Mouse (Mus musculus) erythroid progenitor cell, adult 5-6 weeks (primary cell): ENCODE data around the gene Hfe. TPM values are rescaled to one million over a fixed set of nuclear protein-coding genes. Genes with fewer than 3 reads are reported as not detected.

ENCODE experiments used
- ATAC-seq: replicated peaks from 2 replicates; pipeline ENCODE4 v1.8.0; 2016; ENCODE audit warnings: moderate number of reproducible peaks, mild to moderate bottlenecking, moderate TSS enrichment, inconsistent platforms; ENCODE audit not compliant: poor library complexity, low FRiP score, severe bottlenecking
- total RNA-seq, 2 experiments: library from RNA; stranded (forward) in 1 of 2; stranded (reverse) in 1 of 2; fragments of 150-400 nt in 1 of 2; fragments of 186-747, 209-891 nt in 1 of 2; gene quantifications; 2 replicates each; pipeline versions ENCODE4 v1.2.3 to v1.2.4; 2015 to 2017; ENCODE audit warnings: low replicate concordance in 2 of 2

Hfe gene
- total RNA-seq (2015; ENCODE audit: low replicate concordance) (7.5 and 14.1 TPM in 2 replicates), total RNA-seq (2017; ENCODE audit: low replicate concordance) (0.77 and 2.2 TPM in 2 replicates)

DNA sequence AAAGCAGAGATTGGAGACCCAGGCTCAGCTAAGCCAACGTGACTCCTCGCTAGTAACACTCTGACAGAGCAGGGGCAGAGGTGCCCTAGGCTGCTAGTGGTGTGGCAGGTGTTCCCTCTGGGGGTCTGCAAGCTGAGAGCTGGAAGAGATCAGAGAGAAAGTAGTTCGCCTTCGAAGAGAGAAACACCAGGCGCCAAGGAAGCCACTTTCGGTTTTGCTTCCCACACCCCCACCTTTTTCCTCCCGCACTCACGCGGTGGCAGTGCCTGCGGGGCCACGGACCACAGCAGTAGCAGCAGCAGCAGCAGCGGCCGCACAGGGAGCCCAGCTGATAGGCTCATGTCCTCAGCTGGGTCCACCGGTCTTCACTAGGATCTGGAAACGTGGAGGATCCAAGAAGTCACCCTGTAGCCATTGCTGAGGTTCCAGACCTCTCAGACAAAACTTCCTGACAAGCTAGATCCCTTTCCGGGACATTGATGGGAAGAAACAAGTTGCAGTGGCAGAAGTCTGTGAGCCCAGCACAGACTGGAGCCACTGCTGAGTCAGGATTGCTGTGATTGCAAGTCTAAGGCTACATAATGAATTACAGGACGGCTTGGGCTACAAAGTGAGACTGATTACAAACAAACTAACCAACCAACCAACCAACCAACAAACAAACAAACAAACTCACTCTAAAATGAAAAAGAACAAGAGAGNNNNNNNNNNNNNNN, at the start of gene Hfe:
Gene Hfe (minus strand): TSS at position 481 of the 716 bp plus-strand sequence.
- ATAC-seq, result peak; percentile 59

DNA sequence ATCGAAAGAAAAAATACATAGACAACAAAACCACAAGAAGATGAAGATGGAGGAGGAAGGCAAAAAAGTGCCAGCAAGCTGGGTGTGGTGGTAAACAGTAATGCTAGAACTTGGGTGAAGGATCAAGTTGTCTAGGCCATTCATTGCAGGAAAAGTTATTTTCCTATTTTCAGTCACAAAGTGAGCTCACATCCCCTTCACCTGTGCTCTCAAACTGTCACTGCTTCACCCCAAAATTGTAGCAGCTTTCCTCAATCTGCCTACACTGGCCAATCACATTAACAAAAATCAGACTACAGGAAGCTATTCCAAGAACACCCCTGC, 49.2 kb upstream of the Hfe start:
- no peak for ATAC-seq

DNA sequence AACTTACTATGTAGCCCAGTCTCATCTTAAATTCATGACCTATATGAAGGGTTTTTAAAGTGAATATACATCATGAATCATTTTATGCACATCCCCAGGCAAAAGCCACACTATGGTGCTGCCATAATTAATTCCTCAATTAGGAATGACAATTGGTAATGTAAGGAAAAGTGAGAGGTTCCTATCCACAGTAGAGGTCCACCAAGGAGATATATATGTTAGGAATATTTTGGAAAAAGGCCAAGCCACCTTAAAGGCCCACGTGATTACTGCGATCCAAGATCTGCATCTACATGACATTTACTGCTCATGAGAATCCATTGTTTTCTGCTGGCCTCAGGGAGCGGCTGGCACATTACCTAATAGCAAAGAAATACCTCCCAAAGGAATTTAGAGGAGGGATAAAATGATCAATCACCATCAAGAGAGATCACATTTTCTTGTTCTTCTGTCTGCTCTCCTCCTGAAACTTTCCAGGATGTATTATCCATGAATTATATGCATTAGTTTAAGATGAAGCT, 48.7 kb upstream of the Hfe start:
- no peak for ATAC-seq

DNA sequence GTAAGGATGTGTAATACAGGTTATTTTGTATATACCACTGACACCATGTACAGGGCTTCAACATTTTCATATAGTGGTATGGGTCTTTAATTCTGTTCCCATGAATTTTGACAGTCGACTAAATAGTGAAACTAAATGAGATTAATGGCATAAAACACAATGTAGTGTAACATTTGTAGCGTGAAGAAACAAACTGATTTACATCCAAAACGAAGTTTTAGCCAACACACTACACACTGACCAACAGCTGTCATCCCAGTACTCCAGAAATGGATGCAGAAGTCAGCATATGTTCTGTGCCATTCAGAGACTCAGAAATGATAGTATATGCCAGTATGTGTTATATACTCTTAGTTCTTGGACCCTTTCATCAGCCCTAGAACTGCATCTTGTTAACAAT, 47.3 kb upstream of the Hfe start:
- ATAC-seq, result no peak

DNA sequence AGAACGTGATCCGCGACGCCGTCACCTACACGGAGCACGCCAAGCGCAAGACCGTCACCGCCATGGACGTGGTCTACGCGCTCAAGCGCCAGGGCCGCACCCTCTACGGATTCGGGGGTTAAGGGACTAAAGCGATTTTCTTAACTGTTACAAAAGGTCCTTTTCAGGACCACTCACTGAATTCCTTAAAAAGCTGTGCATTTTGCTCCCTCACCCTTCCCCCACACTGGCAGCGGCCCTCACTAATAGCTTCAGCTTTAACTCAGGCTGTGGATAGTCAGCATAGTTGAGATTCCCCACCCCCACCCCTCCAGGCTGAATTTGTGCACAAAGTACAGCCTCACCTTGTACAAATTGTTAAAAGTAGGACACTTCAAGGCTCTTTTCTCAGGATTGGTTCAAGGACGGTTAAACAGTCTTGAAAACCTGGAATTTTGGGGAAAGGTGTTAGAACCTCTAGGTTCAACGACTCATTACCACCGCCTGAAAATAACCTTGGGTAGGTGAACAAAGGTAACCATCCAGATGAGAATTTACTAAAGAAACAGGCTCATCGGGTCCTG, 46.6 kb upstream of the Hfe start:
- peak; percentile 32 for ATAC-seq

DNA sequence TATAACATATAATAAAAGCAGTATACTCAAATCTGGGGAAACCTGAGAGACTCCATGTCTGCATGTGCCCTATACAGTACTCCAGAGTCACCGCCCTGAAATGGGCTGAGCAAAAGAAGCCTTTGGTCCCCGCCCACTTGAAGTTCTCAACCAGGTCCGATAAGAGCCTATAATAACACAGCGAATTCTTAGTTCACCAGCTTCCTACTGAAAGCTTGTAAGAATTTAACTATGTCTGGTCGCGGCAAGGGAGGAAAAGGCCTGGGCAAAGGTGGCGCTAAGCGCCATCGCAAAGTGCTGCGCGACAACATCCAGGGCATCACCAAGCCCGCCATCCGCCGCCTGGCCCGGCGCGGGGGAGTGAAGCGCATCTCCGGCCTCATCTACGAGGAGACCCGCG, 46.1 kb upstream of the Hfe start, which contains the start of gene Hist1h4b:
Gene Hist1h4b (plus strand): TSS at position 224 of the 400 bp plus-strand sequence.
- peak; percentile 43 for ATAC-seq

DNA sequence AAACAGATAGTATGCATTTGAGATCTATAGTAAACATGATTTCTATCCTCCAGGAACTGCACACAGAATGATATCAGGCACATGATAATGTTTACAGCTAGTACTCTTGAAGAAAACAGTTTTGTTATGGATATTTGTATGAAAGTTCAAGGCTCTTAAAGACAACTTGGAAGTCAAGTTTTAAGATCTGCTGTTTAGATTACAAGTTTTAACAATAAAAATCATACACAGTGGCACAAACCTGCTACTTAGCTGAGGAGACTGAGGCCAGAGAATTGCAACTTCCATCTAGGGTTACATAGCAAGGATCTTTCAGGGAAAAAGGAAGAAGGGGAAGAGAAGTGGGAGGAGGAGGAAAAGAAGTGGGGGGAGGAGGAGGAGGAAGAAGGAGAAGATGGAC, 44.3 kb upstream of the Hfe start:
- ATAC-seq, result no peak

DNA sequence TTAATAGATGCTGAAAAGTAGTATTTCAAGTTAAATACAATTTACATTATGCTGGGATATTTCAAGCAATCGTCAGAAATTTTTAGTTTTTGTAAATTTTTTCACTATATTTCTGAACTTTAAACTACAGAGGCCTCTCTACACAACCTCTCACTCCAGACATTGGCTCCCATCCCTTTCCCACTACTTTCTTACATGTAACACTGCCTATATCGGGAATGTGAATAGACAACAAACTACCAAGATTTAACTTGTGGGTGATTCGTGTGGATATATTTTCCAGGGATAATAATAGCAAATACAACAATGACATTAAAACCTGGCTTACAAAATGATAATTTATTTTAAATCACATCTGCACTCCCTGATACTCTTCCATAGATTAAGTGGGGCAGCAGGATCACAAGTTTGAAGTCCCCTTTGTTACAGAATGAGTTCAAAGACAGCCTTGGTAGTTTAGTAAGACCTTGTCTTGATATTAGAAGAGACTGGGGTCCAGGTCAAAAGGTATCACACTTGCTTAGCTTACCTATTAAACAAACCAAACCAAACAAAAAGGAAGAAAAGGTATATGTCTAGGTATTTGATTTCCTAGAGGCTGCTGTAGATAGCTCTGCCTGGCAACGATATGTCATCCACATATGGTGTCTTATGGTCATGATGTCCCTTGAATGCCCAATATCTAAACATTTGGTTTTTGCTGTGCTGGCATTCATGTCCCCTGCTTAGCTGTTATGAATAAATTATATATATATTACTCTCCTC, 42.8 kb upstream of the Hfe start:
- ATAC-seq, result no peak

DNA sequence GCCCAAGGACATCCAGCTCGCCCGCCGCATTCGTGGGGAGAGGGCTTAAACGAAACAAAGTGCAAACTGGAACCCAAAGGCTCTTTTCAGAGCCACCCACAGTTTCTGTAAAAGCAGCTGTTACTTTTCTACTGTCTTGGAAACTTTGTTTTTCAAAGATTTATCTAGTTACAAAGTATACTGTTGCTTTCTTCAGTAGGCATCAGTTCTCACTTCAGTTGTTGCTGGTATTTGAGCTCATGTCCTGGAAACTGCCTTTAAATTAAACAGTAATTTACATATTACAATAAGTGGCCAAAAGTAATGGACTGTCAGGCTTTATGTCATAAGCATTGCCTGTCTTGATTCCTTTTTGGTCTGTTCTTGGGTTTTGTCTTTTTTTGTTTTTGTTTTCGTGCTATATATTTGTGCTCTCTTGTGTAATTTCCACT, 42.1 kb upstream of the Hfe start:
- no peak for ATAC-seq

DNA sequence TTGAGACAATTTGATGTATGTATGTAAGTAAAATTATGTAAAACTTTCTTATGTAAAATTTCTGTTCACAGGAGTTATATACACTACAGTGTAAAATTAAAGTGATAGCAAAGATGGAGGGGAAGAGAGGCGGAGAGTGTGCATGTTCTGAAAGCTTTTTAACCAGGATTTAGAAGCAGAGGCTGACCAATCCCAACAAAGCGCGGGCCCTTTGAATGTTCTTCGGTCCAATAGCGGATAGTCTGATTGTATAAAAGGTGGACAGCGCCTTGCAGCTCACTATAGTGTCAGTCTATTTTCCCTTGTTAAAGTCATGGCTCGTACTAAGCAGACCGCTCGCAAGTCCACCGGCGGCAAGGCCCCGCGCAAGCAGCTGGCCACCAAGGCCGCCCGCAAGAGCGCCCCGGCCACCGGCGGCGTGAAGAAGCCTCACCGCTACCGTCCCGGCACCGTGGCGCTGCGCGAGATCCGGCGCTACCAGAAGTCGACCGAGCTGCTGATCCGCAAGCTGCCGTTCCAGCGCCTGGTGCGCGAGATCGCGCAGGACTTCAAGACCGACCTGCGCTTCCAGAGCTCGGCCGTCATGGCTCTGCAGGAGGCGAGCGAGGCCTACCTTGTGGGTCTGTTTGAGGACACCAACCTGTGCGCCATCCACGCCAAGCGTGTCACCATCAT, 41.5 kb upstream of the Hfe start, which contains the start of gene Hist1h3b:
Gene Hist1h3b (plus strand): TSS at position 201 of the 675 bp plus-strand sequence.
- peak; percentile 67 for ATAC-seq

DNA sequence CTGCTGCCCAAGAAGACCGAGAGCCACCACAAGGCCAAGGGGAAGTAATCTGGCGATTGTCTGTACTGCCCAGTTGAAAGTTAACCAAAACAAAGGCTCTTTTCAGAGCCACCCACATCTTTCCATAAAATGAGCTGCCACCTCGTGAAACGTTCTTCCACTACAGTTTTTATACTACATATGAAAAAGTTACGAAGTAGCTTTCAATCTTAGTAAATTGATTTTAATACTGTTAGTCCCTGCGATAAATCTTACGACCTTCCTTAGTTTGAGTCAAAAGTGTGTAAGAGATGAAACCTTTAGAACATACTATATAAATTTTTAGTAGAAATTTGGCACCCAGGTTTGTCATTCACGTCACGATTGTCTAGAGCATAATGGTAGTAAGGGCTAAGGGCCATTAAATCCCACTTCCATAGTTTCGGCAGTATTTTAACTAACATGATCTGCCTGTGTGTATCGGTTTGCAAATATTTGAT, 40.9 kb upstream of the Hfe start:
- peak; percentile 41 for ATAC-seq

DNA sequence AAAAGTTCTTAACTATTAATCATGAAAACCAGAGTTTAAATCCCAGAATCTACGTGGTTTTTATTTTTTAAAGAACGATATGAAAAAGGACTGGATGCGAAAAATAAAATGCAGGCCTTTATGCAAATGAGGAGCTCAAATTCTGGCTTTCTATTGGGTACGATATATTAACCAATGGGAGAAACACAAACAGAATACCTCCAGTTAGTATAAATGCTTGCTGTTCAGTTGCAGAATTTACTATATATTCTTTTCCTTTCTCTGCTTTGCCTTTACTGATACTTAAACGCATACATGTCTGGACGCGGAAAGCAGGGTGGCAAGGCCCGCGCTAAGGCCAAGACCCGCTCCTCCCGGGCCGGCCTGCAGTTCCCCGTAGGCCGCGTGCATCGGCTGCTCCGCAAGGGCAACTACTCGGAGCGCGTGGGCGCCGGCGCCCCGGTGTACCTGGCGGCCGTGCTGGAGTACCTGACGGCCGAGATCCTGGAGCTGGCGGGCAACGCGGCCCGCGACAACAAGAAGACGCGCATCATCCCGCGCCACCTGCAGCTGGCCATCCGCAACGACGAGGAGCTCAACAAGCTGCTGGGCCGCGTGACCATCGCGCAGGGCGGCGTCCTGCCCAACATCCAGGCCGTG, 40.3 kb upstream of the Hfe start, which contains the start of gene Hist1h2ab:
Gene Hist1h2ab (plus strand): TSS at position 288 of the 639 bp plus-strand sequence.
- ATAC-seq, result peak; percentile 52

DNA sequence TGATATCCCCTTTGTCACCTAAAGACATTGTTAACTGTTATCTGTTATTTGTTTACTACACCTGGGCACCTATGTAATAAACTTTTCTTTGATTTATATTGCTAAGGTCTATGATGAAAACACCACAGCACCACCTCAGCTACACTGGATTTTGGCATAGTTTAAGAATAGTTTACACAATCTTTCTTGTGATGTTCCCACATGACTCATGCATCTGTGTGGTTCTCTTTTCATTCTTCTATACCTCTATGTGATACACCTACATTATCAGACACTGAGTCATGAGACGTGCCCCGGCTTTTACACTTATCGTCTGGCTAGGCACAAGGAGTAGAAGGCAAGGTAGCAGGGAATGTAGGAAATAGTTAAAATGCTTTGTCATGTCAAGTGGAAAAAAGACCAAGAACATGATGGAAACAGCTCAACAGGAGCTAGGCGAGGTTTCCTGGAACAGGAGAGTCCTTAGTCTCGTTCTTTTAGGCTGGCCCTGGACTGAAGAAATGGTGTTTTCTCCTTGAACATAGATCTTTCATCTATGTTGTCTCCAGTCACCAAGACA, 39.0 kb upstream of the Hfe start:
- ATAC-seq, result no peak

DNA sequence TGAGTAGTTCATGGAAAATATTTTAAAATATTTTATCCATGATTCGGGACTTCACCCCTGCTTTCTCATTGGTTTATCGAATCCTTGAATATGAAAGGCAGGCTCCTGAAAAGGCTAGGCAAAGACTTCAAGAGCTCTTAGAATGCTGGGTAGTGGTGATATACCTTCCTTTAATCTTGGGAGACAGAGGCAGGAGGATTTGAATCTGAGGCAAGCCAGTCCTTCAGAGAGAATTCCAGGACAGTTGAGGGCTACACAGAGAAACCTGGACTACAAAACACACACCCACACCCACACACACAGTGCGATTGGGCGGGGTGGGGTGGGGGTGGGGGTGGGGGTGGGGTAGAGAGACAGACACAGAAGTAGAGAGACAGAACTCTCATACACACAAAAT, 37.2 kb upstream of the Hfe start:
- no peak for ATAC-seq

DNA sequence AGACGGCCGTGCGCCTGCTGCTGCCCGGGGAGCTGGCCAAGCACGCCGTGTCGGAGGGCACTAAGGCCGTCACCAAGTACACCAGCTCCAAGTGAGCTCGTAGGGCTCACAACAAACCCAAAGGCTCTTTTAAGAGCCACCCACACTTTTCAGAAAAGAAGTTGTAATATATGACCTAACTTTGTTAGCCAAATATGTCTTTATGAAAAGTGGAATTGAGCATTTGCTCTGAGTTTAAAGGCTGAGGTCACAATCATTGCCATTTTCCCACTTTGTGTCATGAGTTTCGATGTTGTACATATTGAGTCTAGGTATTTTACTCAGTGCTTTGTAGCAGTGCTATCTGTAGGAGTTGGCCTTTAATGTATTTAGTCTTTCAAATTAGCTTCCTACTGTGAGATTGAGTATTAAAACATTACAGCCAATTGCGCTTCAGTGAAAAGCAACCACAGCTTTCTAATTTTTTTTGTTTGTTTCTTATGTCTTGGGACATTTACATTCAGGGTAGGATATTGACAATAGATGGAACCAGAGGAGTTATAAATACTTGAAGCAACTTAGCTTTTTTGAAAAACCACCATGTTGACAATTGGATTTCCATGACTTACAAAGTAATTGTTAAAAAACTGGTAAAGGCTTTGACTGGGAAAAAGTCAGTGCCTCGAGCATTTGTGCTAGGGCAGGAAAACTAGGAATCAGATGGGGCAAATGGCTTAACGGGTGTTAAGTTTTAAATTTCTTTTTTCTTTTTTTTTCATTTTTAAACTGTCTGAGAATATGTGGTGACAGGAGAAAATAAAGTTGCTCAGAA, 36.6 kb upstream of the Hfe start:
- peak; percentile 6; the same call in 1 of the 2 replicates for ATAC-seq

DNA sequence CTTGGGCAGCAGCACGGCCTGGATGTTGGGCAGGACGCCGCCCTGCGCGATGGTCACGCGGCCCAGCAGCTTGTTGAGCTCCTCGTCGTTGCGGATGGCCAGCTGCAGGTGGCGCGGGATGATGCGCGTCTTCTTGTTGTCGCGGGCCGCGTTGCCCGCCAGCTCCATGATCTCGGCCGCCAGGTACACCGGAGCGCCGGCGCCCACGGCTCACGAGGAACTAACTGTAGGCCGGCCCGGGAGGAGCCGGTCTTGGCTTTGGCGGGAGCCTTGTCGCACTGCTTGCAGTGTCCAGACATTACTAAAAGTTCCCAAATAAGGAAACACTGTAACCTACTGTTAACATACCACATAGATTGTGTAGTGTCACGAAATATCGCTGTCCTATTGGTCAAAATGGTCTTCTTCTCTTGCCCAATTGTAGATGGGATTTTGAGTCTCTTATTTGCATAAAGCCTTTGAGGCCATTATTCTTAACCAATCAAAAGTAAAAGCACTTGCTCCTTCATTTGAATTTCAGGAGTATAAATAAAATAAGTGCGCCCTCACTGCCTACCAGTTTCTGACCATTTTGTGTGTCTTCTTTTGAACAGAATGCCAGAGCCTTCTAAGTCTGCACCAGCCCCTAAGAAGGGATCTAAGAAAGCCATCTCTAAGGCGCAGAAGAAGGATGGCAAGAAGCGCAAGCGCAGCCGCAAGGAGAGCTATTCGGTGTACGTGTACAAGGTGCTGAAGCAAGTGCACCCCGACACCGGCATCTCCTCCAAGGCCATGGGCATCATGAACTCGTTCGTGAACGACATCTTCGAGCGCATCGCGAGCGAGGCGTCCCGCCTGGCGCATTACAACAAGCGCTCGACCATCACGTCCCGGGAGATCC, 35.8 kb upstream of the Hfe start, which contains the start of gene Hist1h2bb:
Gene Hist1h2bb (plus strand): TSS at position 534 of the 880 bp plus-strand sequence.
- ATAC-seq, result peak; percentile 67
